Mouse (Mus musculus): Measurements from ENCODE around the gene Scyl1.
A peak's percentile ranks its signal among the peaks of the same experiment; 100 is the strongest.

Gene Scyl1

DNA sequence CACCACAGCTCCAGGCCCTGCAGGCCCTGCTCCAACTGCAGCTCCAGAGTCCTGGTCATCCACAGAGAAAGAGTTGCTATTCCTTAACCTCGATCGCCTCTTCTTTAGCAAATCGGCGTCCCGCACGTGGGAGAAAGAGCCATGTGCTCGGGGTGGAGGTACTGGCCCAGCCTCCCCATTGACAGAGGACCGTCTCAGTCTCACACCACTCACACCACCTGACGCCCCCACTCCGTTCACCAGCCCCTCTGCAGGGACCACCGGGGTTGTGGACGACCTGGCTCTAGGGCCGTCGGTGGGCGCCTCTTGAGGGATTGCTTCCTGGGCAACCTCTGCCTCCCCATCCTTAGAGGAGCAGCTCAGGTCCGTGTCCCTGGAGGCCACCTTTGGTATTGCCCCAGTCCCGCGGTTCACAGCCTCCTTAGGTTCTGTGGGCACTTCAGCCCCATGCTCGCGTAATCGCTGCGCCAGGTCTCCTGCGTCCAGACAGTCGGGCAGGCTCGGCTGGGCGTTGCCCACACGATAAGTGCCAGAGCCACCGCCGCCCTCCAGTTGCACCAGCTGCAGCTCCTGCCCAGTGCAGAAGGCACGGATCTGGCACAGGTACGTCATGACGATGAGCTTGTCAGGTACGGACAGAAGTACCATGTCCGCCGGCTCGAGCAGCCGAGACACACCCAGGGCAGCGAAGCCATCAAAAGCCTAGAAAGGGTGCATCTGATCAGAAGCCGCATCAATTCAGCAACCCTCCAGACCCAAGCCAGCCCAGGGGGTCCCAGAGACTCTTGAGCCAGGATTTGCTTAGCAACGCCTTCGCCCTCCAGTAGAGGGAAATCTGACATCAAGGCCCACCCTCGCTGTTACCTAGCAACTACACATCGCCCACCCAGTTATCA is 55.2 kb downstream of the Scyl1 start:
- DNase-seq (ENCODE audit: low spot score) = peak; percentile 75

DNA sequence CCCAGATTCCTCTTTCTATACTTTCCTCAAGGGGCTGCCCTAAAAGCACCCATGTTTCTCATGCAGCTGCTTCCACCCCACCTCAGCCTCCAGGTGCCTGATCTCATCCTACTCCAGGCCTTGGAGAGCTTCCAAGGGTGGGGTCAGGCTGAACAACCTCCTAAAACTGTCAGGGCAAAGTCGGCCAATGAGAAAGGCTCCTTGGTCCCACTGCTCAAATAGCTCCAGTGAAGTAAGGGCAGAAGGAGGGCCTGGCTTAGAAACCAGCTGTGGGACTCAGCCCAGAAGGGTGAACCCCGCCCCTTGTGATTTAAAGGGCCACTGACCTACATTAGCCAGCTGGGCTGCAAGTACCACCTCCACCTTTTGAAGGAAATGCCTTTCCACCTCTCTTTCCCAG is 57.5 kb downstream of the Scyl1 start:
- no peak for DNase-seq (ENCODE audit: low spot score)

DNA sequence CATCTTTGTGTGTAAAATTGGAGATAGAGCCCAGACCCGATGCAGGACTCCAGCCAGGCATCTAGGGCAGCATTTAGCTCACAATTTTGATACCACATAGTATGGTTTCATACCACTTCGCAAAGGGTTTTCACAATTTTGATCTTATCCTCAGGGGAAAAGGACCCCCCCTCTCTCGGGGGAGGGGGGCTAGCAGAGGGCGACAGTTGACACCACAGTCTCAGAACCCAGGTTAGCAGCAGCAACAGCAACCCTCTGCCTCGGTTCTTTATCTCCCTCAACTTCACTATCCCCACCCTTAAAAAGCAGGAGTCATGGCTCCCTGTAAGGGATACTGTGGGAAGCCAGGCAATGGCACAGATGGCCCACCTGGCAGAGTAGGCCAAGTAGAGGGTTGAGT is 58.0 kb downstream of the Scyl1 start:
- no peak for DNase-seq (ENCODE audit: low spot score)

DNA sequence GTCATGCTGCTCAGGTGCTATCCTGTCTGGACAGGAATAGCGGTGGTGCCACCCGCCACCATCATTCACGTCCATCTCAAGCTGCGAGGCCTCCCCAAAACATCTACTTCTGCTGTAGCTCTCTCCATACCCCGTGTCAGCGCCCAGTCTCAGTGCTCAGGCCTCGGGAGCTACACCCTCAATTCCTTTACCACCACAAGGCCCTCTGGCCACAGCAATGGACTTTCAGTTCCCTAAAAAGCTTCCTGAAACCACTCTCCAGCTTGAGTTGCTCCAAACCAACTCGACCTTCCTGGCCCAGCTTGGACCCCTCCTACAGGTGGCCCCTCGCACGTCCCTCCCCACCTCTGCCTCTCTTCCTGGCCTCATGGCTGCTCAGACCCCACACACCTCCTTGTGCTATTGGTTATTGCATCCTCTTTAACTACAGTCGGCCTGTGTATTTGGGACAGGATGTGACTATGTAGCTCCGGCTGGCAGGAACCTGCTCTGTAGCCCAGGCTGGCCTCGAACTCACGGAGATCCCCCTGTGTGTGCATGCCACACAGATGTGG is 59.2 kb downstream of the Scyl1 start:
- no peak for DNase-seq (ENCODE audit: low spot score)

DNA sequence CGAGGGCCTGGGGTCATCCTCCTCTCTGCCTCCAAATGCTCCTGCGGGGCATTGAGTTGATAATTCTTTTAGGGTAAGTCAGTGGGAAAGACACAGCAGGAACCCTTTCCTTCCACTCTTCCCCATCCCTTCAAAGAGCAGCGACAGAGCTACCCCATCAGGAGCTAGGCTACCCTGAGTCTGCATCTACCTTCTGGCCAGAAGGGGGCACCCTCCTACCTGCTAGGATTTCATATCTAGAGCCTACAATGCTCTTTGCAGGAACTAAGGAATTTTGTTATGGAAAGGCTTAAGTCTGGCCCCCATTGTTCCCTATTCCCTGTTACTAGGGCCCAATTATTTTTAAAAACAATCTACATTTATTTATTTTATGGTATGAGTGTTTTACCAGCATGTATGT is 60.0 kb downstream of the Scyl1 start:
- peak; percentile 76 for DNase-seq (ENCODE audit: low spot score)

DNA sequence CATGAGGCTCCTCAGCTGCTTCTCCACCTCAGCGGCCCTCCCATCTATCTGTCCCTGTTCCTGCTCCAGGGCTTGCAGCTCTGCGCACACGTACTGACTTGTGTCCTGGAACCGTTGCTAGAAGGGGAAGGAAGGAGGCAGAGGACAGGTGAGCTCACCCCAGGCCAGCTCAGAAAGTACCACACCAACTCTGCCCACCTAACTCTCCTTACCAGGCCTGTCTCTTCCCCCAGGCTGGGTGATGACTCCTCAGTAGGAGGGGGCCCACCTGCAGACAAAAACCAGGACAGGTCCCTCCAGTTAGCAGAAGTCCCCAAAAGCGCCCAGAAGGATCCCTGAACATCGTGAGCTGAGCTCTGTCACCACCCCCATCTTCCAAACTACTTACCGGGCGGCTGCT is 60.6 kb downstream of the Scyl1 start:
- DNase-seq (ENCODE audit: low spot score) = no peak

DNA sequence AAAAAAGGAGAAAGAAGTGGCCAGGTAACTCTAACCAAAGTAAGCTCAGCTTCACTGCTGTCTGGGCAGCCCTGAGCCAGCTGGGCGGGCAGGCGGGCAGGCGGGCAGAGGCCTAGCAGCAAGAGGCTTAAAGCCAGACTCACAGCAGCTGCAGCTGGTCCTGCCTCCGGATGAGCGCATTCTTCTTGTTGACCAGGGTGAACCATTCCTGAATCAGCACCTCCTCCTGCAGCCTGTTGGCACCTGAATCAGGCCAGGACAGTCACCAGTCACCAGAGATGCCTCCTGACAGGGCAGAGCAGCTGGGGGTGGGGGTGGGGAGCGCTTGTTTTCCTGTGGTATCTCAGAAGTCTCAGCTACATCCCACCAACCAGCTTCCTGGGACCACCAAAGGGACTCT is 61.2 kb downstream of the Scyl1 start:
- DNase-seq (ENCODE audit: low spot score) = no peak

Data from retina, embryonic 14.5 days (tissue).